Mouse (Mus musculus) spleen, adult 2 months (tissue): ENCODE measurements around the gene Klf2.
A peak's percentile ranks its signal among the peaks of the same experiment; 100 is the strongest.

Experiments
- CTCF ChIP-seq: fragments of 200-500 bp; IDR thresholded peaks from 2 replicates; pipeline ENCODE4 v1.5.1; 2011; ENCODE audit warnings: mild to moderate bottlenecking, inconsistent platforms; ENCODE audit not compliant: insufficient read depth, insufficient read length, insufficient replicate concordance; ENCODE audit errors: extremely low read depth
- POLR2A ChIP-seq: fragments of 200-500 bp; IDR thresholded peaks from 2 replicates; pipeline ENCODE4 v1.6.1; 2011; ENCODE audit warnings: low read depth, low read length, inconsistent platforms

- TF ChIP-seq POLR2A, result no peak
- peak; percentile 81 for TF ChIP-seq CTCF
These were observed 46.5 kb upstream of the Klf2 start for GRCm38 (mm10) chr8:72272361-72272760.
